Mouse (Mus musculus) lung, adult 18-20 months (tissue): ENCODE data around the gene Ywhab.

ENCODE experiments used
- DNase-seq, 2 experiments: peaks; one replicate each; pipeline ENCODE4 v3.0.0; 2022; ENCODE audit warnings: mixed read lengths in 2 of 2

Gene Ywhab

DNA sequence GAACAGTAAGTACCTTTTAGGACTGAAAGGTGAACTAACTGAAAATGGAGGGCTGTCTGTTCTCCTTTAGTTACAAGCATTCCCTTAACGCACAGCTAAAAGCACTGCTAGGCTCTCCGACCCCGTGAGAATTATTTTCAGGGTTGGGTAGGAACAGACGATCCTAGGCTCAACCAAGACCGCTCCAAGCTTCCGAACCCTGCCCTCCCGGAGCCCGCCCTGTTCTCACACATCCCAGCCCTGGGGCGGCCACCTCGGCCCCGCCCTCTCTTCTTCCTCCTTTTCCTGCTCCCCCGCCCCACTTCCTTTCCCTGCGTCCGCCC is at the start of gene Ywhab:
Ywhab (plus strand) TSS at position 307 of the 323 bp plus-strand sequence.
- DNase-seq: no peak

DNA sequence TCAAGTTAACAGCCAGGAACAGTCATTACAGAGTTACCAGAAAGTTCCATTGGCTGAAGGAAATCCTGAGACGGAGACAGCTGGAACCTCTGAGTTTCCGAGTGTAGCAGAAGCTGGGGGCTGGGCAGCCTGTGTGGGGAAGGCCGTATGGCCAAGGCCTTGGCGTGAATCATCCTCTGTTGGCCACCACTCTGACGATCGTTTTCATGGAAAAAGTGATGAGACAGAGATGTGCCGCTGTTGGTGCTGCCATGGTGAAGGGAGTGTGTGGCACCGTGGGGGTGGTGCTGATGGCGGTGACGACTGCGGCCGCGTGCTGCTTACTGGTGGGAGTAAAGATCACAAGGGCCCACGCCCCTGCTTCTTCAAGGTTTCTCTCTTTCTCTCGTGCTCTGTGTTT is 48.5 kb upstream of the Ywhab start:
- no peak for DNase-seq

DNA sequence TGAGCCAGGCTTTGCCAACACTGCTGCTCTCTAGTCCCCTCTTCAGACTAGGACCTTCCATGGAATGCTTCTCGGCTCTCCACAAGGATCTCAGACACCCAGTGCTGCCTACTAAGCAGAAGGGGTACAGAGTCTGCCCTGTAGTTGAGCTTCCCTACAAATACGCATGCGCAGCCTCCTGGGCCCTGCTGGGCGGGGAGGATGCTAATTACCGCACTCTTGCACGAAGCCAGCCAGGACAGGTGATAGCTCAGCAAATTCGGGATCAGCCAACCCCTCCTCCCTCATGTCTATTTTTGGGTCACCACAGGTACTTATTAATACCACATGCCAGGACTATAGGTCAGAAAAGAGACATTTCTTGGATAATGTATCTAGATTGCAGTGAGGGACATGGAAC is 46.8 kb upstream of the Ywhab start:
- no peak for DNase-seq

DNA sequence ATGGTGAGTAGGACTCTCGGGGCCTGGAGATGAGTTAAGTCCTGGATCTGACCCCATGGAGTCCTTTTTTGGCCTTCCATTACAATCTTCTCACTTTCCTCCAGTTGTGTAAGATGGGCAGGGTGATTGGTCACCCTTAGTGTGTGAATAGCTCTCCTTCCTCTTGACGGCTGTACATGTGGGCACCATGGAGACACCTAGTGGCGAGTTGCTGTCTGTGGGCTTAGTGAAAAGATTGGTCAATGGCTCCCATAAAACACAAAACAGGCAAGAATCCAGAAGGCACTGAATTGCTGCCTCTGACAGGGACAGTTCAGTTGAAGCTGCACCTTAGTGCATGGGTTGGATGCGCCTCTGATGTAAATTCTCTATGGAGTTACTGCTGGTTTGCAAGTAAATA is 43.0 kb upstream of the Ywhab start:
- DNase-seq: peak; percentile 45 to 57

DNA sequence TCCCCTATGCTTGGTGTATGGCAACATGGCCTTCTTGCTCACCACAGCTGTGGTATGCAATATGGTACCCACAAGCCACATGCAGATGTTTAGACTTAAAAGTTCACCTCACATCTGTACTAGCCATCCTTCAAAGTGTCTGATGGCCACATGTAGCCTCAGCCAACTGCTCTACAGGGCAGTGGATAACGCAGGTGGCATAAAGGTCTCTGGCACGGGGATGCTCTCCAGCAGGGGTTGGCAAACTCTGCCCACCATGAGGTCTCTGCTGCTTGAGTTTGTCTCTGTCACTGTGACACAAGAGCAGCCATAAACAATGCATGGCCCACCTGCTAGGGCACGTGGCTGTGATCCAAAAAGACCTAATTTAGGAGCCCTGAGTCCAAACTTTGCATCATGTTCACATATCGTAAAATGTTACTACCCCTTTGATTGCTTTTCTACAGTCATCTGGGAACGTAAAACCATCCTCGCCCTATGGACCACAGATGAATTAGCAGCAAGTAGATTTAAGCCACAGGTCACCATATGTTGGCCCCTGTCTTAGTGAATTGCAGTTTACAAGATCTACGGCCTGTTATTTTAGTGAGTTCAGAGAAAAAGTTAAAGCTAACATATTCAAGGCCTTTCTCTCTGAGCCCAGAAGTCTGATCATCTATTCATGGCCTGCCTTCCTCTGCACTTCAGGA is 41.0 kb upstream of the Ywhab start:
- no peak for DNase-seq

DNA sequence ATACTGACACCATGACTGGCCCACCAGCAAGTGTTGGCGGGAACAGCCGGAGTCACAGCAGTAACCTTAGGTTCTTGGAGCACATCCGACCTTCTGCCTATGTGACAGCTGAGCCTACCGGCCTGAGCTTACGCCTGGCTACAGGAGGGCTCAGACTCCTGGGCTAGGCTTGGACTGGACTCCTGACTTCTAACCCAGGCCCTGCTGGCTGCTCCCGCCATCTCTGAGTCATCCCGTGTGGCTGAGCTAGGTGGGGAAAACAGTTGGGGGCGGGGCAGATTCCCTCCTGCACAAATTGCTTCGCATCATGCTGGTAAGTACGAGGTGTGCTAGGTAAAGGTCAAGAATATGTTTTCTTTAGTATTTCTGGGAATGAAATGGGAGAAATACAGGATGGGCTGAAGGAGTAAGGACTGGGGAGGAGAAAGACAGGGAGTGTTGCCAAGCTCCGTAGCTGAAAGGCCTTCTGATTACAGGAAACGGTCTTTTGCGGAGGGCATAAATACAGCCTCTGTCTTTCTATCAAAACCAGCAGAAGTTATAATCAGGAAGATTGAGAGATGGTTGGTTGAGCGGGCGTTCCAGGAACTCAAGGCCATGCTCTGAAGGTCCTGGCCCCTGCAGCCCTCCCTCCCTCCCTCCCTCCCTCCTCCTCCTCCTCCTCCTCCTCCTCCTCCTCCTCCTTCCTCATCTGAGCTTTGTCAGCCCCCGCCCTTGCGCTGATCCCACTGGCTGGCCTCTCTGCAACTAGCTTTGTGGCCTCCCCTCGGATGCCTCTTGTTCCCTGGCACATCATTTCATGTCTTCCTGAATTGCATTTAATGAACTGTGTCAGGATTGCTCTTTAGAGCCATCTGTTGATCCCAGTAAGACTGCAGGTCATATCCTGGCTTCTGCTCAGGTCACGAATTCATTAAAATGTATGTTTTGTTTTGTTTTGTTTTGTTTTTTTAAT is 29.9 kb upstream of the Ywhab start:
- peak; percentile 26 to 44 for DNase-seq

DNA sequence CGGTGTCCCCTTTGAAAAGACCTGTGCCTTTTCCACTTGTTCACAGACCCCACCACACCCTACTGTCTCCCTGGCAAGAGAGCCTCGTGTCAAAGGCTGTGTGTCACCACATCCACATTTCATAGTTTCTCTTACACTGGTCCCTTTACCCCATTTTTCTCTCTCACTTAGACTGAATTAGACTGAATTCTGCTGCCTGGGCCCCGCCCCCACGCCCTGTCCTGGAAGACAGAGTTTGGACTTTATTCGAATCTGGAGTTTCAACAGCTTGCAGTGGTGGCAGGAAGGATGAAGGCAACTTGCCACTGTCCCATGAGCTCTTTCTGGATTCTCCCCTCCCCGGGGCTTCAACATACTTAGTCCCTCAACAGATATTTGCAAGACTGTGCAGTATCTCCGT is 29.1 kb upstream of the Ywhab start:
- DNase-seq: peak; percentile 12 to 13

DNA sequence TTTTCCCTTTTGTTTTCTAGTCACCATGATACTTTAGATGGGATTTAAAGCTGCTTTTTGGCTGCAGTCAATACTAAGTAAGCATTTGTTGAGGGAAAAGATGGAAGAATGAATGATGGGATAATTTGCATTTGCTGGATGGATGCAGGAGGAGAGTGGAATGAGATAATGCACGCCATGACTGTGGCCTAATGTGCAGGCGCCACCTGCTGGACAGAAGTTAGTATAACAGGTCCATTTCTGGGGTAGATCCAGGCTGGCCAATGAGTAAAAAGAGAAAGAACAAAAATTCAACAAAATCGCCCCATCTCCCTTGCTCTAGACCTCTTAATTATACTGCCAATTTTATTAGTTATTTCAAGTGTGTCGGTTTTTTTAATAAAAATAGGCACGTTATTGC is 26.2 kb upstream of the Ywhab start:
- peak; percentile 37 to 39 for DNase-seq

DNA sequence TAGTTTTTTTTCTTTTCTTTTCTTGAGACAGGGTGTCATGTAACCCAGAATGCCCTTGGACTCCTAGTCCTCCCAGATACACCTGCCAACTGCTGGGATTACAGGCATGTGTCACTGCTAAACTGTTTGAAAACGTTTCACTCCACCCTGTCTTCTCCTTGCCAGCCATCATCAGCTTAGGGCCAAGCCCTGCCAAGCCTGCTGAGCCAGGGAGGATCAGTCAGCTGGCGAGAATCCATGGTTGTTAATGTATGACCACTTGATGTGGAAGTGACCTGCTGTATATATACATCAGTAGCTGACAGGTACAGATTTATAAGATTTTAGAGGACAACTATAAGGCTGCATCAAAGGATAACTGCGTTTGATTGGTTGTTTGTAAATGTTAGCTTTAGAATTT is 24.4 kb upstream of the Ywhab start:
- DNase-seq: no peak

DNA sequence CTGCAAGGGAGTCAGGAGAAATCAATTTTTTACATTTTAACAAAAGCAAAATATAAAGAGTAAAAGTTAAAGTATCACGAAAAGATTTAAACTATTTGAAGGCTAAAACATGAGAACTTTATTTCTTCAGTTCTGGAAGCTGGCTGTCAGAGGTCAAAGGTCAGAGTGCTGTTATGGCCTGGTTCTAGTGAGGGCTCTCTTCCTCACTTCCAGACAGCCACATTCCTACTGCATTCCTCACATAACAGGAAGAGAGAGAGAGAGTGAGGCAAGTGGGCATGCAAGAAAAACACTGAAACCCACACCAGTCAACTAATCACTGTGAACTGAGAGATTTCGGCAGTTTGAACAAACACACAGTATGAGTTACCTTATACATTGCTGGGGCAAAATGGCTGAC is 20.7 kb upstream of the Ywhab start:
- no peak for DNase-seq

DNA sequence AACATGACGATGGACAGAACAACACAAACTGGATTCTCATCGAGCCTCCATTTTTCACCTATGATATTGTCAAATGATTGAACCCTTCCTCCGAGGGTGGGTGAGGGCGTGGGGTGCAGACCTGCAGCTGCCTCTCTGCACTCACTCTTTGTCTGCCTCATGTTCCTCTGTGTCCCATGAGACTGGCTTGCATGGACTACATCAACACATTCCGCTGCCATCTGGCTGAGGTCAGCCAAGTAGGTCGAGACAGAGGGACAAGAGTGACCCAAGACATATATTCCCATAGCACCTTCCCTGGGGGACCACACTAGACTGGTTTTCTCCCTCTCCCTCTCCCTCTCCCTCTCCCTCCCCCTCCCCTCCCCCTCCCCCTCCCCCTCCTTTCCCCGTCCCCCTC is 18.3 kb upstream of the Ywhab start:
- DNase-seq: no peak

DNA sequence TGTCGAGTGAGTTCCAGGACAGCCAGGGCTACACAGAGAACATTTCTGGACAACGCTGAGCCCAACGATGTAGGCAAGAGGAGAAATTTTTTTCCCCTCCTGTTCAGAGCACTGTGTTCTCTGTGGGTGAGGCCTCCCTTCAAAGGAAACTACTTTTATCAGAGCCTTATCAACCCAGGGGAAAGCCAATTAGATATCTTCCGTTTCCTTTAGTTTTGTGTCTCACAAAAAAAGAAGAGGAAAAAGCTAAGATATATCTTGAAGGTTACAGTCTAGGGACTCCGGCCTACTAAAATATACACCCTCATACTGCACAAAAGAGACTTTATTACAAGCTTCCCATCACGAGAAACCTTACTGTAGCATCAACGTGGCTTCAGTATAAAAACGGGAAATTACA is 7.5 kb upstream of the Ywhab start:
- DNase-seq: no peak

DNA sequence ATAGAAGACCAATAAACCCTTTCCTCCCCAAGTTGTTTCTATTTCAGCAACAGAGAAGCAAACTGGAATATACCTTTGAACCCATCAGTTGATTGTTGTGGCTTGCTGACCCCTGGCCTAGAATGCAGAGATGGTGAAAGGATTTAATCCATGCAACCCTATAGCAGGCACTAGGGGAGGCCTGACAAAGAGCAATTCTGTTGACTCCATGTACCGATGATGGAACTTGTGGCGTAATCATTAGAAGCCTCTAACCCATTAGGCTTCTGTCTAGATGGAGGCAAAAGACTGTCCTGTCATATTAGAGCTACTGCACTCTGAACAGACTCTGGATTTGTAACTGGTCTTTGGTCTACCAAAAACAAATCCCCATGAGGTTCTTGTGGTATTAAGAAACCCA is 1.9 kb upstream of the Ywhab start:
- DNase-seq: no peak

DNA sequence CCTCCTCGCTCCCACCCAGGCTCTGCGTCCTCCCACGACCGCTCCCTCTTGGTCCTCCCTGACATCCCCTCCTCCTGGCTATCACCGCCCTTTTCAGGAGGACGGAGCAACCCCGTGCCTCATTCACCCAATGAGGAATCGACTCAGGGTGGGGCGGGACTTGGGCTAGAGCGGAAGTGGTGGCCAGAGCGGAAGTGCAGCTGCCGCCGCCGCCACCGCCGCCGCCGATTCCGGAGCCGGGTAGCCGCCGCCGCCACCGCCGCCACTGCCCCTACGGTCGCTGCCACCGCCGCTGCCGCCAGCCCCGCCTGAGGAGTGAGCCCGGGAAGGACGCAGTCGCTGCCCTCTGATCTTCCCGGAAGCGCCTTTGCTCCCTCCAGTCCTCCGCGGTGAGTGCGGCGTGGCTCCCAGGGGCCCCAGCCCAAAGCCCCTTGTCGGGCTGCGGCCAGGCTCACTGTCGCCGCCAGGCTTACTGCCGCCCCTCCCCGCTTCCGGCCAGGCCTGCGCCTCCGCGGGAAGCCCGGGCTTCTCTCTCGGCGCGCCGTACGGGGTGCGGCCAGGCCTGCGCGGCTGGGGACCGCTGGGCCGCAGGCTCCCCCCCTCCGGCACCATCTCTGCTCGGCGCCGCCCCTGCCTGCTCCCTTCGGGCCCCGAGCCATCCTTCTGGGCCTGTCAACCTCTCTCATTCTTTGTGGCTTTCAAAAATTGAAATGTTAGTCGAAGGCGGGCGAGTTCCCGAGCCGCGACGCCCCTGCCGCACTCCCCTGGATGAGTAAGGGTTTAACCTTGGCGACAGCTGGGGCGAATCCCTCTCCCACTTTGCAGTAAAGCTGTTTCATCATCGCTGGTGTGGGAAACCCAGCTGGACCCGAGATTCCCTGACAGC is 460 bp downstream of the Ywhab start:
- peak; percentile 98 to 99 for DNase-seq

DNA sequence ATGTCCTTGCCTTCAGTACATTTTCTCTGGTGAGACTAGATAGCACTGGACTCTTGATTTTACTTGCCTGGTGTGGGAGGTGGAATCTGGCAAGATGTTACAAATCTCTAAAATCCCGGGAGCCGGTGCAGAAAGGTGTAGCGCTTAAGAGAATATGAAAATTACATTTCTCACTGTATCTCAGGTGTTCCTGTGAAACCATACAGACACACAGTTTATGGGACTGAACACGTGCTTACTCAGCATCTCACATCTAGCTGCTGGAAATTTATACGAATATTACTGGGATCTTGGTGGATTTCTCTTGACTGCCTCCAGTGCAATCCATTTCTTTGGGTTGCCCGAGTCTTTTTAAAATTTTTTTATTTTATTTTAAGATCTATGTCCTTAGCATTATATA is 1.5 kb downstream of the Ywhab start:
- no peak for DNase-seq

DNA sequence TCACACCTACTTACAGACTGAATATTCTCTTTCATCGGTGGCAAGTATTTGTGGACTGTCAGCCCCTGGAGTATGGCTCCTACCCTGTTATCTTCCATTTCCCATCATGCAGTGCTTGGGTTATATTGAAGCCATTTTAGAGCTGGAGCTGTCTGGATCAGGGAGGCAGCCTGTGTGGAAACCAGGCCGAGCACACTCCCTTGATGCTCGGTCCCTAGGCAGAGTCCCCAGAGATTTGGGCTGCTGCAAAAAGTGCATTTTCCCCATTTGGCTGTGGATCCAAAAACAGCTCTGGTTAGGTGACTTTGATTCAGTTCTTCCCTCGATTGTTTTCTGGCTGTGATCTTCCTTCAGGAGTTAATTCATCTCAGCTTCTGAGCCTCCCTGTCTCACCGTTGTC is 2.1 kb downstream of the Ywhab start:
- no peak for DNase-seq

DNA sequence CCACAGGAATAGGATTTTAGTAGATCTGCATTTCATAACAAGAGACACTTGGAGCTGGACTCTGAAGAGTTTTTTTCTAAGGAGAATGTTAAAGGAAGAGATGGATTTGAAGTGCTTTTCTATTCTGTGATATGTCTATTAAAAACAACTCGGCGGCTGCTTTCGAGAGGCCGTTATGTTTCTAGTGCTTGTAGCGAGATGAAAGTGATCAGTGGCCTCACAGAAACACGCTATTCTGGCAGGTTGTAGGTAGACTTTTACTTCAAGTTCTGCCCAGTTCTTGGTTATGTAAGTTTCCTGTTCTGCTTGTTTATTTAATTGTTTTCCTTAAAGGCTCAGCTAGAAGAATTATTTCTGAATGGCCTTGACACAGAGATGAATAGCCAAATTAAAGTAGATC is 4.2 kb downstream of the Ywhab start:
- DNase-seq: no peak

DNA sequence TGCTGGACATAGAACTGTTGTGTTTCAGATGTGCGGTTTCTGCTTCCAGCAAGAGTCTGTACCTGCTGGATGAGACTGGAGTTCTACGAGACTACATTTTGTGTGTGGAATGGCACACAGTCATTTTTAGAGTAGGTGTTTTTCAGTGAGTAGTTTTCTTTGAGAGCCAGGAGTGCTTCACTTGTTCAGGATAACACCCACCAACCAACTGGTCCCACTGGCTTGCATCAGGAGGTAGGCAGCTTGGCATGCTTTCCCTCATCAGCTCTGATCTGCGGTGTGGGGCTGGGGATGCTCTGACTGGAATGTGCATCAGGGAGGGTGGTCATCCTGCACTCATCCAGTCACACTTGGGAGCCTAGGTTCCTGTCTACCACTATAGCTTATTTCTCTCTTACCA is 7.9 kb downstream of the Ywhab start:
- no peak for DNase-seq

DNA sequence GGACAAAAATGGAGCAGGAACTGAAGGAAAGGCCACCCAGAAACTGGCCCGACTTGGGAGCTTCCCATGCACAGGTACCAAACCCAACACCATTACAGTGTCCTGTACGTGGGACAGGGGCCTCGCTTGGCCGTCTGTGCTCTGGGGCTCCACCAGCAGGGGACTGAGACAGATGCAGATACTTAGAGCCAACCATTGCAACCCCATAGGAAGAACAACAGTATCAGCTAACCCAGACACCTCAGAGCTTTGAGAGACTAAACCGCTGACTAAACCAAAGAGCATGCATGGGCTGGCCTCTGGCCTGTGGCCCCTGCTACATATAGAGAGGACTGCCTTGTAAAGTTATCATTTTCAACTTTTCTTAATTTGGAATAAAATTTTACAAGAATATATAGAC is 9.7 kb downstream of the Ywhab start:
- no peak for DNase-seq

DNA sequence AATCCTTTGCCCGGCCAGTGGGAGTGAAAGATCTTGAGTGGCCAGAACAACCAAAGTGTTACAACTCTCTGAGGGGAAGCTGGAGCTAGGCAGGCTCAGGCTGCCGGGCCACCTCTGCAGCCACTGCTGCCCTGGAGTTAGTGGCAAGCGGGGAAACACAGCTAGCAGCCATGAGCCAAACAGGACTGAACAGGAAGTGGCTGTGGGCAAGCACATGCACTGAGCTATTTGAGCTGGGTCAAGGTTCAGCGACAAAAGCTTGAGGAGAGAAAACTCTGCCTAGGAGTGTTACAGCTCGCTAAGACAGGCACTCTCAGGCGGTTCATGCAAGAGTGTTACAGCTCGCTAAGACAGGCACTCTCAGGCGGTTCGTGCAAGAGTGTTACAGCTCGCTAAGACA is 12.2 kb downstream of the Ywhab start:
- DNase-seq: peak; percentile 46 to 53

DNA sequence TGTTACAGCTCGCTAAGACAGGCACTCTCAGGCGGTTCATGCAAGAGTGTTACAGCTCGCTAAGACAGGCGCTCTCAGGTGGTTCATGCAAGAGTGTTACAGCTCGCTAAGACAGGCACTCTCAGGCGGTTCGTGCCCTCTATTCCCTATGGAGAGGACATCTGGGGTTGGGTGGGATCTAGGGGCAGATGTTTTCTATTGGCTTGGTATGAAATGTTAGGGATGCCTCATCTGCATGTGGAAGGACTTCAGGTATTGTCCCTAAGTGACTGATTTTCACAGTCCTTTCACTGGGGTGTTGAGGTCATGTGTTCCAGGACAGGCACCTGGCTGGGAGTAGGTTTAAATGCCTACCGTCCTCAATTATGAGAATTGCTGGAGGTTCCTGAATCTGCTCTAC is 12.8 kb downstream of the Ywhab start:
- DNase-seq: no peak

DNA sequence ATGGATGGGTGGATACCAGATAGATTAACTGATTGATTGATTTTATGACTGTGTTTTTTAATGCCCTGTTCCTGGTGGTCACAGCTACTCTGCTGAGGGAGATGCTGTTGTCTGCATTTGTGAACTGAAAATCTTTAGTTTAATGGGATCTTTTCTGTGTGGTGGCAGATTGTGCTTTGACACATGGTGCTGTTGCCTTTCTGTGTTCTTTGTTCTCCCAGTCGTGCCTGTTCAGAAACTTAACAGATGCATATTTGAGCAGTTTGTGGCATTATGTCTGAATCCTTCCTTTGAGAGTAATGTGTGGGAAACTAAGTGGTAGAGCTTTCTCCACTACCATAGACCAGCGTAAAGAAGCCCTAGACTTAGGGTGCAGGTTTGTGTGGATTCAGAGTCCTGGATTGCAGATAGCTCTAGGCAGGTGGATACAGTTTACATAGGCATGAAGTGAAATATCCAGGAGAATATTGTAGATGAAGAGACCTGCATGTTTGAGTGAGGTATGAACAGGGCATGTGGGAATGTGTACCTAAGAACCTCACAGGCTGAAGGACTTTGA is 13.3 kb downstream of the Ywhab start:
- no peak for DNase-seq

DNA sequence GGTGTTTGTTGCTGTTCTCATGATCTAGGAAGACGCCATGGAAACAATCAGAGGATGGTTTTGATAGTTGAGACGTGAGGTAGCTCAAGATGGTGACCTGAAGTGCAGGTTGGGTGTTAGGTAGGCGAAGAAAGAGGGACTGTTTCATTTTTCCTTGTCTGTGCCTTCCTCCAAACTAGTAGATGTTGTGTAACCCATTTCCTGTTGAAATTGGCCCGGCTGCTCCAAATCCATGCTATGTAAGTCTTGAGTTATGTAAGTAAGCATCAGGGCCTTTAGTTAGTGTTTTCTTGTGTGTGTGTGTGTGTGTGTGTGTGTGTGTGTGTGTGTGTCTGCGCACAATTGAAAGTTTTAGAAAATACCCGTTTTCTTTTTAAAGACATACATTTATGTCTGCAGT is 14.5 kb downstream of the Ywhab start:
- DNase-seq: peak; percentile 34 to 60
